Mouse (Mus musculus) brain, embryonic 18.5 days (tissue): ENCODE results near the gene Zfp296.

Experiments used
- DNase-seq: peaks from one replicate; pipeline ENCODE4 v3.0.0-alpha.2; 2012; ENCODE audit warnings: low read depth, low spot score

The Zfp296 gene

GRCm38 (mm10) chr7:19577141-19577852 lies at the start of gene Zfp296, which contains the start of gene Gemin7:
TSS of gene Zfp296 (plus strand) at chr7:19577287.
TSS of gene Gemin7 (minus strand) at chr7:19577595.
- DNase-seq, result no peak

- no peak for DNase-seq
These were observed 46.0 kb upstream of the Zfp296 start for GRCm38 (mm10) chr7:19531077-19531476.

- no peak for DNase-seq
These were observed 44.8 kb upstream of the Zfp296 start for GRCm38 (mm10) chr7:19532240-19532639.

- DNase-seq, result no peak
These were observed 42.4 kb upstream of the Zfp296 start for GRCm38 (mm10) chr7:19534676-19535075.

GRCm38 (mm10) chr7:19540771-19541566 lies 36.1 kb upstream of the Zfp296 start:
- no peak for DNase-seq

GRCm38 (mm10) chr7:19541681-19542154 lies 35.4 kb upstream of the Zfp296 start:
- DNase-seq, result no peak

GRCm38 (mm10) chr7:19542155-19542691 lies 34.9 kb upstream of the Zfp296 start:
- DNase-seq, result no peak

- DNase-seq, result no peak
These were observed 33.5 kb upstream of the Zfp296 start for GRCm38 (mm10) chr7:19543584-19543983.

- DNase-seq, result no peak
These were observed 31.1 kb upstream of the Zfp296 start for GRCm38 (mm10) chr7:19546007-19546406.

GRCm38 (mm10) chr7:19547344-19547969 lies 29.6 kb upstream of the Zfp296 start:
- DNase-seq, result no peak

- DNase-seq, result no peak
These were observed 27.7 kb upstream of the Zfp296 start for GRCm38 (mm10) chr7:19549394-19549793.

GRCm38 (mm10) chr7:19551634-19552033 lies 25.5 kb upstream of the Zfp296 start:
- DNase-seq, result no peak

GRCm38 (mm10) chr7:19552443-19552842 lies 24.6 kb upstream of the Zfp296 start:
- no peak for DNase-seq

GRCm38 (mm10) chr7:19554168-19554567 lies 22.9 kb upstream of the Zfp296 start:
- DNase-seq, result no peak

- DNase-seq, result no peak
These were observed 20.0 kb upstream of the Zfp296 start for GRCm38 (mm10) chr7:19557086-19557485.

- no peak for DNase-seq
These were observed 18.8 kb upstream of the Zfp296 start for GRCm38 (mm10) chr7:19557982-19558900.

GRCm38 (mm10) chr7:19558965-19559364 lies 18.1 kb upstream of the Zfp296 start:
- DNase-seq, result no peak

GRCm38 (mm10) chr7:19560491-19561260 lies 16.4 kb upstream of the Zfp296 start:
- DNase-seq, result no peak

- DNase-seq, result no peak
These were observed 15.7 kb upstream of the Zfp296 start for GRCm38 (mm10) chr7:19561431-19561764.
